Mouse (Mus musculus): ENCODE results near the gene Wdr19. TPM values are rescaled to one million over a fixed set of nuclear protein-coding genes. Genes with fewer than 3 reads are reported as not detected.
"Not testable (repeated sequence)": the region's sequence is repeated elsewhere in the genome, so short reads cannot be mapped to it uniquely, and the experiment has no call there.

The Wdr19 gene
- polyA plus RNA-seq, 1 experiment from 2014 or later = 12.8 TPM

GRCm38 (mm10) chr5:65289009-65289408, 89.5 kb downstream of the Wdr19 start:
- H3K4me1 ChIP-seq (ENCODE audit: insufficient read depth, low read length); H3K27me3 ChIP-seq (ENCODE audit: insufficient read depth, low read length); H3K4me2 ChIP-seq (replicated peaks; ENCODE audit: low read depth, low read length); H3K27ac ChIP-seq (ENCODE audit: low read length); H3K9me3 ChIP-seq (ENCODE audit: low read length); H3K4me3 ChIP-seq (ENCODE audit: low read length); H3K9ac ChIP-seq (replicated peaks; ENCODE audit: low read length); ATAC-seq (ENCODE audit: low FRiP score, low TSS enrichment): not testable (repeated sequence)
- WGBS = 86% methylated on average over 8 of the region's 8 CpGs
- peaks cover 73% of the 10 kb centered on the region for H3K36me3 ChIP-seq (ENCODE audit: insufficient read depth, low read length)

GRCm38 (mm10) chr5:65293627-65294026, 94.1 kb downstream of the Wdr19 start:
- no peak overlapping the region for H3K9ac ChIP-seq (replicated peaks; ENCODE audit: low read length)
- H3K4me1 ChIP-seq (ENCODE audit: insufficient read depth, low read length) = no peaks in the 10 kb centered on the region
- H3K27ac ChIP-seq (ENCODE audit: low read length) = no peak overlapping the region
- peaks cover 47% of the 10 kb centered on the region for H3K36me3 ChIP-seq (ENCODE audit: insufficient read depth, low read length)
- ATAC-seq (ENCODE audit: low FRiP score, low TSS enrichment) = no peak
- H3K4me3 ChIP-seq (ENCODE audit: low read length) = no peak overlapping the region
- no peak overlapping the region for H3K4me2 ChIP-seq (replicated peaks; ENCODE audit: low read depth, low read length)
- no peaks in the 10 kb centered on the region for H3K9me3 ChIP-seq (ENCODE audit: low read length)
- no peaks in the 10 kb centered on the region for H3K27me3 ChIP-seq (ENCODE audit: insufficient read depth, low read length)
- 93% methylated on average over 6 of the region's 6 CpGs for WGBS

- WGBS = 32% methylated on average over 2 of the region's 2 CpGs
- H3K4me2 ChIP-seq (replicated peaks; ENCODE audit: low read depth, low read length) = no peak overlapping the region
- no peak overlapping the region for H3K27ac ChIP-seq (ENCODE audit: low read length)
- no peak overlapping the region for H3K4me3 ChIP-seq (ENCODE audit: low read length)
- H3K4me1 ChIP-seq (ENCODE audit: insufficient read depth, low read length) = no peaks in the 10 kb centered on the region
- no peaks in the 10 kb centered on the region for H3K9me3 ChIP-seq (ENCODE audit: low read length)
- peaks cover 44% of the 10 kb centered on the region for H3K36me3 ChIP-seq (ENCODE audit: insufficient read depth, low read length)
- no peaks in the 10 kb centered on the region for H3K27me3 ChIP-seq (ENCODE audit: insufficient read depth, low read length)
- H3K9ac ChIP-seq (replicated peaks; ENCODE audit: low read length) = no peak overlapping the region
- no peak for ATAC-seq (ENCODE audit: low FRiP score, low TSS enrichment)
Observed at GRCm38 (mm10) chr5:65294270-65294669, 94.8 kb downstream of the Wdr19 start.

GRCm38 (mm10) chr5:65298167-65298950, 98.9 kb downstream of the Wdr19 start:
- Histone ChIP-seq H3K4me3 (ENCODE audit: low read length) (no peak overlapping the region), H3K4me2 (replicated peaks; ENCODE audit: low read depth, low read length) (no peak overlapping the region), H3K27ac (ENCODE audit: low read length) (no peak overlapping the region), H3K4me1 (ENCODE audit: insufficient read depth, low read length) (no peaks in the 10 kb centered on the region), H3K27me3 (ENCODE audit: insufficient read depth, low read length) (no peaks in the 10 kb centered on the region), H3K36me3 (ENCODE audit: insufficient read depth, low read length) (peaks cover 26% of the 10 kb centered on the region), H3K9me3 (ENCODE audit: low read length) (no peaks in the 10 kb centered on the region), H3K9ac (replicated peaks; ENCODE audit: low read length) (no peak overlapping the region)
- ATAC-seq (ENCODE audit: low FRiP score, low TSS enrichment) = no peak
- WGBS = 85% methylated on average over 7 of the region's 7 CpGs

- WGBS = 97% methylated on average over 1 of the region's 1 CpGs
- H3K4me2 ChIP-seq (replicated peaks; ENCODE audit: low read depth, low read length); ATAC-seq (ENCODE audit: low FRiP score, low TSS enrichment); H3K4me1 ChIP-seq (ENCODE audit: insufficient read depth, low read length); H3K9ac ChIP-seq (replicated peaks; ENCODE audit: low read length); H3K4me3 ChIP-seq (ENCODE audit: low read length); H3K9me3 ChIP-seq (ENCODE audit: low read length); H3K27me3 ChIP-seq (ENCODE audit: insufficient read depth, low read length); H3K27ac ChIP-seq (ENCODE audit: low read length): not testable (repeated sequence)
- peaks cover 24% of the 10 kb centered on the region; the same call in 1 of the 2 replicates for H3K36me3 ChIP-seq (ENCODE audit: insufficient read depth, low read length)
Observed at GRCm38 (mm10) chr5:65299623-65300022, 100.1 kb downstream of the Wdr19 start.

GRCm38 (mm10) chr5:65300121-65300520, 100.6 kb downstream of the Wdr19 start:
- Histone ChIP-seq H3K27ac (ENCODE audit: low read length) (no peak overlapping the region), H3K36me3 (ENCODE audit: insufficient read depth, low read length) (peaks cover 27% of the 10 kb centered on the region; the same call in 1 of the 2 replicates), H3K4me3 (ENCODE audit: low read length) (no peak overlapping the region), H3K4me1 (ENCODE audit: insufficient read depth, low read length) (no peaks in the 10 kb centered on the region), H3K9me3 (ENCODE audit: low read length) (no peaks in the 10 kb centered on the region), H3K9ac (replicated peaks; ENCODE audit: low read length) (no peak overlapping the region), H3K27me3 (ENCODE audit: insufficient read depth, low read length) (no peaks in the 10 kb centered on the region), H3K4me2 (replicated peaks; ENCODE audit: low read depth, low read length) (no peak overlapping the region)
- WGBS = 93% methylated on average over 9 of the region's 9 CpGs
- no peak for ATAC-seq (ENCODE audit: low FRiP score, low TSS enrichment)

GRCm38 (mm10) chr5:65305516-65305915, 106.0 kb downstream of the Wdr19 start:
- Histone ChIP-seq H3K4me1 (ENCODE audit: insufficient read depth, low read length) (no peaks in the 10 kb centered on the region), H3K36me3 (ENCODE audit: insufficient read depth, low read length) (peaks cover 30% of the 10 kb centered on the region), H3K9ac (replicated peaks; ENCODE audit: low read length) (no peak overlapping the region), H3K4me3 (ENCODE audit: low read length) (no peak overlapping the region), H3K9me3 (ENCODE audit: low read length) (no peaks in the 10 kb centered on the region), H3K4me2 (replicated peaks; ENCODE audit: low read depth, low read length) (no peak overlapping the region), H3K27me3 (ENCODE audit: insufficient read depth, low read length) (no peaks in the 10 kb centered on the region), H3K27ac (ENCODE audit: low read length) (no peak overlapping the region)
- ATAC-seq (ENCODE audit: low FRiP score, low TSS enrichment) = no peak
- 78% methylated on average over 9 of the region's 9 CpGs for WGBS

GRCm38 (mm10) chr5:65308208-65308607, 108.7 kb downstream of the Wdr19 start:
- 94% methylated on average over 7 of the region's 7 CpGs for WGBS
- Histone ChIP-seq H3K4me2 (replicated peaks; ENCODE audit: low read depth, low read length) (no peak overlapping the region), H3K4me3 (ENCODE audit: low read length) (no peak overlapping the region), H3K27me3 (ENCODE audit: insufficient read depth, low read length) (no peaks in the 10 kb centered on the region), H3K9ac (replicated peaks; ENCODE audit: low read length) (no peak overlapping the region), H3K4me1 (ENCODE audit: insufficient read depth, low read length) (no peaks in the 10 kb centered on the region), H3K27ac (ENCODE audit: low read length) (no peak overlapping the region), H3K36me3 (ENCODE audit: insufficient read depth, low read length) (peaks cover 37% of the 10 kb centered on the region), H3K9me3 (ENCODE audit: low read length) (no peaks in the 10 kb centered on the region)
- ATAC-seq (ENCODE audit: low FRiP score, low TSS enrichment) = no peak

- no peaks in the 10 kb centered on the region for H3K27me3 ChIP-seq (ENCODE audit: insufficient read depth, low read length)
- H3K9me3 ChIP-seq (ENCODE audit: low read length) = no peaks in the 10 kb centered on the region
- no peak for ATAC-seq (ENCODE audit: low FRiP score, low TSS enrichment)
- no peak overlapping the region for H3K4me2 ChIP-seq (replicated peaks; ENCODE audit: low read depth, low read length)
- no peaks in the 10 kb centered on the region for H3K4me1 ChIP-seq (ENCODE audit: insufficient read depth, low read length)
- no peak overlapping the region for H3K4me3 ChIP-seq (ENCODE audit: low read length)
- no peak overlapping the region for H3K27ac ChIP-seq (ENCODE audit: low read length)
- 96% methylated on average over 3 of the region's 3 CpGs for WGBS
- H3K9ac ChIP-seq (replicated peaks; ENCODE audit: low read length) = no peak overlapping the region
- H3K36me3 ChIP-seq (ENCODE audit: insufficient read depth, low read length) = peaks cover 39% of the 10 kb centered on the region
Observed at GRCm38 (mm10) chr5:65308866-65309265, 109.4 kb downstream of the Wdr19 start.

Data from kidney, embryonic 16.5 days (tissue).